19 mouse cellular contexts compared by ENCODE assay signal in genomic region chr9:124079803-124080202, GRCm38 (mm10). TPM values are rescaled to one million over a fixed set of nuclear protein-coding genes. Genes with fewer than 3 reads are reported as not detected.
DNase-seq lines count a peak whose midpoint lies in the region; ATAC-seq lines count a peak whose summit lies in the region.
"Had no signal": no experiment of that assay in that cellular context is flagged by ENCODE, and none has a peak within 500 bp of the region (broad histone marks: within the 10 kb centered on the region; RNA-seq: fewer than 3 reads in every experiment).

No protein-coding gene starts in this region.

- peak; percentile 91 for ATAC-seq in activated CD4-positive, CD25-positive, alpha-beta regulatory T cell, adult 4 months
- ATAC-seq: forebrain, embryonic 14.5 days; hindbrain, postnatal 0 days; intestine, embryonic 16.5 days had no signal

- peak; percentile 41 for DNase-seq in CD4-positive helper T cell, adult 2 months (ENCODE audit: low read depth, low spot score)
- peak; percentile 52 for DNase-seq in CD4-positive, CD25-positive, alpha-beta regulatory T cell, adult 2 months (ENCODE audit: low read depth, low spot score)
- DNase-seq in naive thymus-derived CD4-positive, alpha-beta T cell, adult 2 months (ENCODE audit: low read depth): peak; percentile 42
- no peak for DNase-seq in layer of hippocampus, postnatal 25 days (ENCODE audit: extremely low spot score in 1 of 2, low spot score in 1 of 2)
- DNase-seq in frontal cortex, adult 2 months (ENCODE audit: extremely low spot score in 1 of 2, low spot score in 1 of 2): no peak
- DNase-seq: adrenal gland, postnatal 10 days; cerebellum, adult 11 months; cerebellum, adult 8-10 months; cerebellum, postnatal 14 days; heart, adult 18-20 months; heart, postnatal 14 days had no signal

RNA-seq across cellular contexts. Expression of gene Ccr2, which starts 21.9 kb away (rescaled TPM):
- polyA plus RNA-seq in activated CD4-positive, CD25-positive, alpha-beta regulatory T cell, adult 4 months (2017; shearing (Covaris generic)): 100 to 1,000 TPM in 1 of 2 experiments, 10 to 100 TPM in 1; 81.2 to 144 TPM
- under 1 TPM; 0.07 to 0.23 TPM for total RNA-seq in layer of hippocampus, postnatal 25 days (2021)
- polyA plus RNA-seq in frontal cortex, adult 2 months (2012; rRNA removed): 0.30 and 0.32 TPM in 2 replicates
- total RNA-seq: CH12.LX; hindbrain, postnatal 0 days had no signal

RNA-seq across cellular contexts. Expression of gene Ccr5, which starts 41.5 kb away (rescaled TPM):
- 10 to 100 TPM; 10.1 to 14.9 TPM for polyA plus RNA-seq in activated CD4-positive, CD25-positive, alpha-beta regulatory T cell, adult 4 months (2017; shearing (Covaris generic))
- total RNA-seq in layer of hippocampus, postnatal 25 days (2021): 10 to 100 TPM in 1 of 2 experiments, 1 to 10 TPM in 1; 8.8 to 12.7 TPM
- polyA plus RNA-seq in frontal cortex, adult 2 months (2012; rRNA removed): 3.4 and 6.0 TPM in 2 replicates

RNA-seq across cellular contexts. Expression of gene Ccr3, which starts 58.0 kb away (rescaled TPM):
- polyA plus RNA-seq in activated CD4-positive, CD25-positive, alpha-beta regulatory T cell, adult 4 months (2017; shearing (Covaris generic)): 1 to 10 TPM; 1.6 to 2.2 TPM
- total RNA-seq in layer of hippocampus, postnatal 25 days (2021): not detected
- polyA plus RNA-seq in frontal cortex, adult 2 months (2012; rRNA removed): 0.04 TPM in 2 replicates
- total RNA-seq: gastrocnemius, postnatal 4 days; heart, adult 18-20 months; heart, postnatal 14 days; hindbrain, postnatal 0 days had no signal
- polyA plus RNA-seq: forebrain, embryonic 10.5 days; forebrain, embryonic 14.5 days; hindbrain, embryonic 13.5 days; hindbrain, postnatal 0 days had no signal

Comparison
In these comparisons a context has a peak if more than half of its experiments do, and no peak if none do; other contexts are left out.
1. DNase-seq: peak in CD4-positive helper T cell, adult 2 months (single experiment), CD4-positive, CD25-positive, alpha-beta regulatory T cell, adult 2 months (single experiment) and naive thymus-derived CD4-positive, alpha-beta T cell, adult 2 months (single experiment); none in layer of hippocampus, postnatal 25 days (0 of 2) and frontal cortex, adult 2 months (0 of 2).
2. RNA of gene Ccr2, which starts 21.9 kb away (polyA plus RNA-seq): 81.2 to 144 TPM in activated CD4-positive, CD25-positive, alpha-beta regulatory T cell, adult 4 months; 0.30 to 0.32 TPM in frontal cortex, adult 2 months; every median in the first group is over 10 times any median in the second.